Mouse (Mus musculus) monocyte, adult 2 months (primary cell): ENCODE measurements around the gene Cd300e.
"Not testable (repeated sequence)": the region's sequence is repeated elsewhere in the genome, so short reads cannot be mapped to it uniquely, and the experiment has no call there.

ENCODE experiments used
- DNase-seq, 2 experiments: peaks; one replicate each; pipeline ENCODE4 v3.0.0; 2022; ENCODE audit warnings: low spot score in 2 of 2, low read depth in 1 of 2

Cd300e gene

GRCm38 (mm10) chr11:115016093-115016492, 45.9 kb downstream of the Cd300e start, which contains the start of gene Cd300ld2:
Gene Cd300ld2, minus strand, starts transcription at chr11:115016193.
- DNase-seq: not testable (repeated sequence)

- DNase-seq: peak; percentile 47 to 49
Observed at GRCm38 (mm10) chr11:115004070-115004469, 57.9 kb downstream of the Cd300e start.
